Mouse (Mus musculus) erythroid progenitor cell, adult 5-6 weeks (primary cell): ENCODE measurements around the gene 2010111I01Rik. TPM values are rescaled to one million over a fixed set of nuclear protein-coding genes. Genes with fewer than 3 reads are reported as not detected.
"Not testable (repeated sequence)": the region's sequence is repeated elsewhere in the genome, so short reads cannot be mapped to it uniquely, and the experiment has no call there.

Experiments
- ATAC-seq: replicated peaks from 2 replicates; pipeline ENCODE4 v1.8.0; 2016; ENCODE audit warnings: moderate number of reproducible peaks, mild to moderate bottlenecking, moderate TSS enrichment, inconsistent platforms; ENCODE audit not compliant: poor library complexity, low FRiP score, severe bottlenecking
- total RNA-seq, 2 experiments: library from RNA; stranded (forward) in 1 of 2; stranded (reverse) in 1 of 2; fragments of 150-400 nt in 1 of 2; fragments of 186-747, 209-891 nt in 1 of 2; gene quantifications; 2 replicates each; pipeline versions ENCODE4 v1.2.3 to v1.2.4; 2015 to 2017; ENCODE audit warnings: low replicate concordance in 2 of 2

Gene 2010111I01Rik
- total RNA-seq, 2 experiments from 2014 or later = 5.9 to 28.4 TPM

GRCm38 (mm10) chr13:62952047-62952446, 12.6 kb upstream of the 2010111I01Rik start:
- ATAC-seq = no peak

DNA sequence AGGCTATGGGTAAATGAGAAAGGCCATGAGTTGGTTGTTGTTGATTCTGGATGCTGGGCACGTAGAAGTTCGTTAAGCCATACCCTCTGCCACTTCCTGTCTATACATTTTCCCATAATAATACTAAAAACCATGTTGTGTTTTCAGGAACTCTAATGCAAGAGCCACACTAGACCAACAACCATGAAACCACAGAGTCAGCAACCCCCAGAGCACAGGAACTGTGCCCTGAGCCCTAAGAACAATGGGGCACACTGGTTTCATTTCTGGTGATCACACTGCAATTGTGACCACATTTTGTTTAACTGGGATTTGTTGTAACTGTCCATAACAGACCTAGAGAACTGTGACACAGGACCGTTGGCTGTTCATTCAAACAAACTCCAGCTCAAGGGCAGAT, 12.1 kb upstream of the 2010111I01Rik start:
- no peak for ATAC-seq

GRCm38 (mm10) chr13:62955997-62956396, 8.7 kb upstream of the 2010111I01Rik start:
- no peak for ATAC-seq

- no peak for ATAC-seq
These were observed 7.9 kb upstream of the 2010111I01Rik start for GRCm38 (mm10) chr13:62956776-62957175.

- ATAC-seq = no peak
These were observed 1.3 kb upstream of the 2010111I01Rik start for GRCm38 (mm10) chr13:62963358-62963757.

- no peak for ATAC-seq
These were observed 3.5 kb downstream of the 2010111I01Rik start for GRCm38 (mm10) chr13:62968223-62968622.

GRCm38 (mm10) chr13:62970515-62971269, 6.0 kb downstream of the 2010111I01Rik start:
- ATAC-seq = no peak

GRCm38 (mm10) chr13:62972403-62972802, 7.7 kb downstream of the 2010111I01Rik start:
- no peak for ATAC-seq

GRCm38 (mm10) chr13:62973111-62973510, 8.4 kb downstream of the 2010111I01Rik start:
- no peak for ATAC-seq

GRCm38 (mm10) chr13:62978104-62978503, 13.4 kb downstream of the 2010111I01Rik start:
- ATAC-seq = no peak

DNA sequence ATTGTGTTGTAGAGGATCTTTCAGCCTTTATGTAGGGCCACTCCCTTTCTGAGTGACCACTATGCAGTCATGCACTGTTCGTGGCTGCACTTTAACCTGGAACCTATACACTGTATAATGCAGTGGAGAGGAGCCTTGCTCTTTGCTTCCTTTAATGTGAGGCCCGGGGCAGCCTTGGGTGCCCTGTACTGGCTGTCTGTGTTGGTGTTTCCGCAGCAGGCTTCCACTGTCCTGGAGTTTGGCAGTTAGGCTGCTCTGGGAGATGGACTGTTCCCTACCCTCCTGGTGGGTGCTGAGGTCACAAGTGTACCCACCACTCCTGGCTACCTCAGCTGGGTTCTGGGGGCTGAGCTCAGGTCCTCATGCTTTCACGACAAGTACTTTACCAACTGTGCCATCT, 14.1 kb downstream of the 2010111I01Rik start:
- no peak for ATAC-seq

GRCm38 (mm10) chr13:62979215-62979614, 14.5 kb downstream of the 2010111I01Rik start:
- no peak for ATAC-seq

DNA sequence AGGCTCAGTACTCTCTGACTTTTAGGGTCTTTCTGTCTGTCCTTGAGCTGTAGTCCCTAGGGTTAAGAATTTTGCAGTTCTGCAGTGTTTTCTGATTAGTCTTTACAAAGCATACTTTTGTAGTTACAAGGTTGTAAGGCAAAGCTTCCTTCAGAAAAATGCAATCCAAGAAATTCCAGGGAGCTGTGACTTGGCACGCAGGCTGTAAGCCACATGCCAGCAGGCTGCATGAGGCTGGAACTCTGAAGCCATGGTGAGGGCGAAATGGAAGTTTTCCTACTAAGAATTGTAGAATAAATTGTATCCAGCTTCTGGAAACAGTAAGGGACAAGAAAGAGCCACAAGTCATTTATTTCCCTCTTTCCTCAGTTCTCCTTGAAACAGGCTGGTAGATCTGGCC, 15.4 kb downstream of the 2010111I01Rik start:
- no peak for ATAC-seq

DNA sequence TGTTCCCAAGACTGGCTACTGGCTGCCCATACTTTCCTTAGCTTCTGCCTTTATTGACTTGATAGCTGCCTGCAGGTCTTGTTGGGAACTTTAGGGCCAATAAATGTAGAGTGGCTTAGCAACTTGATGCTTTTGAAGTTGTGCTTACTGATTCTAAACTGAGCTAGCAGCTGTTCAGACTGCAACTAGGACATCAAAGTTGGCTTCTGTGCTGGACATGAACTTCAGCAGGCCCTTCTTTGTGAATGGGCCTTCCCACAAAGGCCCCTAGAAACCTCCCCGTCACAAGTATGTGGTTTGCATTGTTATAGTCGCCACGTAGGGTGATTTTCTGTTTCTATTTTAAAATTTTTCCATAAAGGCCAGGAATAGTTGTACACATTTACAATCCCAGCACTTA, 19.8 kb downstream of the 2010111I01Rik start:
- no peak for ATAC-seq

GRCm38 (mm10) chr13:62989891-62990490, 25.3 kb downstream of the 2010111I01Rik start:
- ATAC-seq = no peak

DNA sequence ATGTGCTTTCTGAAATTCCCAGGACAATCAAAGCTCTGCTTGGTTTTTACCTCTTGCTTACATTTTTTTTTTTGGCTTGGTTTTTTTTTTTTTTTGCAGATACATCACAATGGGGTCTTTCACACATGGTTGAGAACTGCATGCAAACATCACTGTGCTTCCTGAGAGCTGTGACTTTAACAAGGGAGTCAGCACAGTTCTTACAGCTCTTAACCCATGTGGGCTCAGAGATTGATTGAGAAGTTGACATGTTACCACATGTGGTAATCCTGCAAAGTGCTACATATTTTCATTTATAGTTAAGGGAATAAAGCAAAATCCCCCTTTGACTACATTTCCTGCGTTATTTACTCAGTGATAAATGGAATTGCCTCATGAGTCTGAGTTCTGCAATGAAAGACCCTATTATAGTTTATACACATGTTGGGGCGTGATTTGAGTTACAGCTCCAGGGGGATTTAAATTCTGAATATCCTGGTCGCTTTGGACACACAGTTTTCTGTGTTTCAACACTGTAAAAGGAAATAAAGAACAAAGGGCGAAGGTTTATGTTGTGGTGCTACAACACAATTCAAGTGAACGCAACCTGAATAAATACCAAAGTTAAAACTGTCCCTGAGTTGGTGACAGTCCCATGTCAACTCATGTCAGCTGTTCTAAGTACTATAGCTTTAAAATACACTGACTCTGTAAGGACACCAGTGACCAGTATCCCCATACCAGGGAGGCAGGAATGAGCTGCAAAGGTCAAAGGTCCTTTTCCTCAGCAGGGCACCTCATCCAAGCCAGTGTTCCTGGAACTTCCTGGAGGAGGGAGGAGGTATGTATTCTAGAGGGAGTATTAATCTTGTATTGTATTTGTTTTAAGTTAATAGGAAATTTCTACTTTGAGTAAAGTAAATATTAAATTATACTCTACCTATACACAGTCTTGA, 29.1 kb downstream of the 2010111I01Rik start:
- ATAC-seq = no peak

DNA sequence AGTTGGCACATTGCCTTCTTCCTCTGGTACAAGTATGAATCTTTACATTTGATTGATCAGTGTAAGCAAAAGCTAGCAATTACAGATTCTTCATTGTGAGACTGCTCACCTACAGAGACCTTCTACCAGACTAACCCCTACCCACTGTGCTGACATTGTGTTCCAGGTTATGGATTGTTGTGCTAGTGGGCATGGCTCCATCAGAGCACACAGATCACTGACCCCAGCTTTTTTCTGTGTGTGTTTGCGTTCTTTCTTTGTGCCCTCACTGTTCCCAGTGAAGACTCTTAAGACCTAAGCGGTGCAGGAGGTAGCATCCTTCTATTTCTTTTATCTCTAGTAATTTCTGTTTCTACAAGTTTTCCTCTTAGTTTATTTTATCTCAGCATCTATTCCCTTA, 32.1 kb downstream of the 2010111I01Rik start:
- no peak for ATAC-seq

- not testable (repeated sequence) for ATAC-seq
These were observed 42.8 kb downstream of the 2010111I01Rik start for GRCm38 (mm10) chr13:63007491-63007890.

- no peak for ATAC-seq
These were observed 45.8 kb downstream of the 2010111I01Rik start for GRCm38 (mm10) chr13:63010345-63011090.

DNA sequence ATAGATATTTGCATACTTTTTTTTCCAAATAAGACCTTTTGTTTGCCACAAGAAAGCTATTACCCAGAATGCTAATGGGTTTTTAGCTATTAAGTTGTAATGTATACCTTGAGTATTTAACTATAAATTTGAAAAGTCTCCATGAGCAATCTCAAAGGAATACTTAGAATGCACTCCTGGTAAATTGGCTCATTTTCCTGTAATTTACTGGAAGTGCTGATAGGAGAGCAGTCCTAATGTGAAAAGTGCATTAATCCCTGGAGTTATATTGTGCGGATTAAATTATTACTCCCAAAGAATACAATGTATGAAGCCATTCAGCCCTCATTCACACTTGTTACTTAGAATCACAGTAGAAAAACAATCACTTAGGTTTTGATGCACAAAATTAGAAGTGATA, 49.7 kb downstream of the 2010111I01Rik start:
- ATAC-seq = no peak
